Mouse (Mus musculus): ENCODE results near the gene Kdm2a.
A peak's percentile ranks its signal among the peaks of the same experiment; 100 is the strongest.

The Kdm2a gene

GRCm38 (mm10) chr19:4298322-4299121 is 99.6 kb downstream of the Kdm2a start:
- DNase-seq = peak; percentile 7 to 20

GRCm38 (mm10) chr19:4297851-4298250 is 100.2 kb downstream of the Kdm2a start:
- peak; percentile 26 to 38 for DNase-seq

GRCm38 (mm10) chr19:4296611-4297010 is 101.5 kb downstream of the Kdm2a start:
- DNase-seq = peak in 1 of 2 experiments; percentile 4

GRCm38 (mm10) chr19:4295391-4295790 is 102.7 kb downstream of the Kdm2a start:
- DNase-seq = peak in 1 of 2 experiments; percentile 4

- DNase-seq = peak; percentile 85 to 90
Observed at GRCm38 (mm10) chr19:4294381-4295097, 103.5 kb downstream of the Kdm2a start.

GRCm38 (mm10) chr19:4291161-4291560 is 106.9 kb downstream of the Kdm2a start:
- peak in 1 of 2 experiments; percentile 17 for DNase-seq

GRCm38 (mm10) chr19:4290749-4291148 is 107.3 kb downstream of the Kdm2a start:
- peak in 1 of 2 experiments; percentile 17 for DNase-seq

- peak in 1 of 2 experiments; percentile 22 for DNase-seq
Observed at GRCm38 (mm10) chr19:4283653-4284052, 114.4 kb downstream of the Kdm2a start.

- DNase-seq = peak; percentile 94
Observed at GRCm38 (mm10) chr19:4282898-4283553, 115.1 kb downstream of the Kdm2a start, which contains the start of gene Ankrd13d. TSS of gene Ankrd13d (minus strand) at chr19:4283137.

- DNase-seq = no peak
Observed at GRCm38 (mm10) chr19:4280425-4280824, 117.7 kb downstream of the Kdm2a start.

GRCm38 (mm10) chr19:4279487-4279886 is 118.6 kb downstream of the Kdm2a start:
- DNase-seq = peak in 1 of 2 experiments; percentile 23

- peak in 1 of 2 experiments; percentile 20 for DNase-seq
Observed at GRCm38 (mm10) chr19:4270972-4271371, 127.1 kb downstream of the Kdm2a start.

- no peak for DNase-seq
Observed at GRCm38 (mm10) chr19:4270187-4270586, 127.9 kb downstream of the Kdm2a start.

- peak; percentile 85 to 90 for DNase-seq
Observed at GRCm38 (mm10) chr19:4268566-4269361, 129.3 kb downstream of the Kdm2a start, which contains the start of gene Ssh3. TSS of gene Ssh3 (minus strand) at chr19:4269180.

- DNase-seq = no peak
Observed at GRCm38 (mm10) chr19:4265956-4266355, 132.1 kb downstream of the Kdm2a start.

All from lung, postnatal 4 days (tissue).